Mouse (Mus musculus): ENCODE results near the gene Afdn. TPM values are rescaled to one million over a fixed set of nuclear protein-coding genes. Genes with fewer than 3 reads are reported as not detected.

Gene Afdn
- polyA plus RNA-seq (2014; fragmentation: Illumina TruSeq; extraction: RNeasy Lipid Tissue Mini Kit (QIAGEN cat#74804); ENCODE audit: low read depth, low replicate concordance), result 54.0 TPM

GRCm38 (mm10) chr17:13759853-13760627 lies at the start of gene Afdn:
TSS of gene Afdn (plus strand) at chr17:13760539.

GRCm38 (mm10) chr17:13761179-13761913 lies 1.0 kb downstream of the Afdn start, which contains the start of gene Tcte2:
TSS of gene Tcte2 (minus strand) at chr17:13761825.

GRCm38 (mm10) chr17:13948073-13948472 lies 187.7 kb downstream of the Afdn start, which contains the start of gene Gm7168:
TSS of gene Gm7168 (plus strand) at chr17:13948373.

Other genes starting within 250 kb of the Afdn start
- gene Tcte2, start 1.3 kb downstream of the Afdn start, polyA plus RNA-seq (2014; fragmentation: Illumina TruSeq; extraction: RNeasy Lipid Tissue Mini Kit (QIAGEN cat#74804); ENCODE audit: low read depth, low replicate concordance), result 111 TPM
- 5.9 TPM for gene Gm7168, start 187.8 kb downstream of the Afdn start, polyA plus RNA-seq (2014; fragmentation: Illumina TruSeq; extraction: RNeasy Lipid Tissue Mini Kit (QIAGEN cat#74804); ENCODE audit: low read depth, low replicate concordance)
- 40.9 TPM for gene Gm7356, start 243.2 kb downstream of the Afdn start, polyA plus RNA-seq (2014; fragmentation: Illumina TruSeq; extraction: RNeasy Lipid Tissue Mini Kit (QIAGEN cat#74804); ENCODE audit: low read depth, low replicate concordance)